Mouse (Mus musculus) heart, embryonic 15.5 days (tissue): ENCODE results near the gene Tbc1d22b. TPM values are rescaled to one million over a fixed set of nuclear protein-coding genes. Genes with fewer than 3 reads are reported as not detected.

Source experiments
- ATAC-seq: fragments of 200-750 bp; cut with Nextera tagmentation; replicated peaks from 2 replicates; pipeline ENCODE4 v1.8.0; 2017; ENCODE audit warnings: low read depth, moderate TSS enrichment; ENCODE audit not compliant: insufficient number of reproducible peaks, insufficient read depth, low FRiP score
- H3K27ac ChIP-seq: fragments of 300-500 bp; sonication (generic); 2 replicates; pipeline ENCODE4 v1.5.1; 2015; ENCODE audit warnings: mild to moderate bottlenecking, inconsistent platforms
- H3K27me3 ChIP-seq: fragments of 300-500 bp; sonication (generic); 2 replicates; pipeline ENCODE4 v1.6.1; 2015; ENCODE audit warnings: inconsistent platforms
- H3K36me3 ChIP-seq: fragments of 300-500 bp; sonication (generic); 2 replicates; pipeline ENCODE4 v1.6.1; 2015; ENCODE audit warnings: mild to moderate bottlenecking, inconsistent platforms
- H3K4me1 ChIP-seq: fragments of 300-500 bp; sonication (generic); replicated peaks from 2 replicates; pipeline ENCODE4 v1.6.1; 2015; ENCODE audit warnings: inconsistent platforms
- H3K4me2 ChIP-seq: fragments of 300-500 bp; sonication (generic); 2 replicates; pipeline ENCODE4 v1.6.1; 2015; ENCODE audit warnings: inconsistent platforms, mild to moderate bottlenecking, moderate library complexity
- H3K4me3 ChIP-seq: fragments of 300-500 bp; sonication (generic); 2 replicates; pipeline ENCODE4 v1.5.1; 2015; ENCODE audit warnings: mild to moderate bottlenecking, inconsistent platforms
- H3K9ac ChIP-seq: fragments of 300-500 bp; sonication (generic); 2 replicates; pipeline ENCODE4 v1.6.1; 2015; ENCODE audit warnings: mild to moderate bottlenecking, inconsistent platforms
- H3K9me3 ChIP-seq: fragments of 300-500 bp; sonication (generic); replicated peaks from 2 replicates; pipeline ENCODE4 v1.6.1; 2016; ENCODE audit warnings: inconsistent platforms
- WGBS: fragments of 180-500 bp; shearing (Covaris S2); methylation state at CpG from one replicate; pipeline ENCODE4 v1.1.7; 2015; ENCODE audit warnings: mixed read lengths; 5-methylcytosine and 5-hydroxymethylcytosine counted together
- polyA plus RNA-seq: library from polyadenylated mRNA; unstranded; fragments of >200 nt; fragmentation: Nextera tagmentation; extraction: Ambion mirVana; gene quantifications from 2 replicates; pipeline ENCODE4 v1.2.1, GENCODE M21; 2015

Tbc1d22b gene
- polyA plus RNA-seq, 1 experiment from 2014 or later, result 8.5 TPM

DNA sequence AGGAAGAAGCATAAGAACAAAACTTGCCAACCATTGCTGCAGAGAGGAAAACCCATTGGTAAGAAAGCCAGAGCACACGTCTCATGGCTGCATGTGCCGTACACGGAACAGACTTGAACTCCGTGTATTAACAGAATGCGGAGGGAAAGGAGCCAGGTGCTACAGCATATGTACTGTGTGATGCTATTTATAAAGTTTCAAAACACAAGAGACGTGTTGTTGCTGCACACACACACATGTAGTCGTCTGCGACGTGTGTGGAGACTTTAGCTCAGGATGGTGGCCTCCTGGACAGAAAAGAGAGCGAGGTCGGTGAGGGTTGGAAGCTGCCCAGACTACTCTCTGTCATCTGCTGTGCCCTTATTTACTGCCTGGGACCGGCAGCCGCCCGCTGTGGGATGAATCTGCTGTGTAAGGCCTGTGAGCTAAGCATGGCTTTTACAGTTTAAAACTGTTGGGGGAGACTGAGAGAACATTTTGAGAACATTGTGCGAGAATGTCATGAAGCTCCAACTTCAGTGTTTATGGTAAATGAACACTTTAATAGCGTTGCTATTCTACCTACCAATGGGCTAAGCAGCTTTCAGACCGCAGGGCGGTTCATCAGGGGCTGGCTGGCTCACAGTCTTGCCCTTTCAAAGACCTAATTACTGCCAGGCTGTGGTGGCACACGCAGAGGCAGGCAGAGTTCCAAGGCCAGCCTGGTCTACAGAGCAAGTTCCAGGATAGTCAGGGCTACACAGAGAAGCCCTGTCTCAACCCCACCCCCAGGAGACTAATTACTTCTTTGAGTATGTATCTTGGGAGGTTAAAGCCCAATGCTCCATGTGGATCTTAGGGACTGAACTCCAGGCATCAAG, 6.5 kb upstream of the Tbc1d22b start:
- Histone ChIP-seq H3K4me3 (no peak overlapping the region), H3K4me1 (no peaks in the 10 kb centered on the region), H3K36me3 (no peaks in the 10 kb centered on the region), H3K27me3 (no peaks in the 10 kb centered on the region), H3K4me2 (no peak overlapping the region), H3K9me3 (no peaks in the 10 kb centered on the region), H3K9ac (no peak overlapping the region), H3K27ac (no peak overlapping the region)
- WGBS, result 83% methylated on average over 19 of the region's 19 CpGs
- no peak for ATAC-seq

DNA sequence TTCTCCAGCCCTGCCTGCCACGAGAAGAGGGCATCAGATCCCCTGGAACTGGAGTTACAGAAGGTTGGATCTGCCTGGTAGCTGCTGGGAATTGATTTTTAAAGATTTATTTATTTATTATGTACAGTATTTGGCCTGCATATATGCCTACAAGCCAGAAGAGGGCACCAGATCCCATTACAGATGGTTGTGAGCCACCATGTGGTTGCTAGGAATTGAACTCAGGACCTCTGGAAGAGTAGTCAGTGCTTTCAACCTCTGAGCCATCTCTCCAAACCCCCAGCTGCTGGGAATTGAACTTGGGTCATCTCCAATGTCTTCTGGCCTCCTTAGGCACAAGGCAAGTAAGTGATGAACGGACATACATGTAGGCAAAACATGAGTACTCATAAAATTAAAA, 5.5 kb upstream of the Tbc1d22b start:
- no peak overlapping the region for H3K4me2 ChIP-seq

DNA sequence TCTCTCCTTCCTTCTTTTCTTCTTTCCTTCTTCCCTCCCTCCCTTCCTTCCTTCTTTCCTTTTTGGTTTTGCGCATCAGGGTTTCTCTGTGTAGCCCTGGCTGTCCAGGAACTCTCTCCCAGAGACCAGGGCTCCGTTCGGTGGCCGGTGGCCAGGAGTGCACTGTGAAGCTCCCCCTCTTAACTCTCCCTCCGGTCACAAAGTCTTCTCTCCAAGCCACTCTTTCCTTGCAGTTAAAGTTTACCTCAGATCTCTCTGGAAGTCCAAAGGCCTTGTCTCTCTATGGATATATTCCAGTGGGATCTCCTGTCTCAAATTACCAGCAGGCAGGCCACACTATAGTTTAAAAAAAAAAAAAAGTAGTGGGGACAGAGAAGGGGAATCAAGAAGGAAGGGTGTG, 4.3 kb upstream of the Tbc1d22b start:
- Histone ChIP-seq H3K9me3 (no peaks in the 10 kb centered on the region), H3K4me1 (peaks cover 5% of the 10 kb centered on the region), H3K4me3 (no peak overlapping the region), H3K27ac (no peak overlapping the region), H3K9ac (no peak overlapping the region), H3K27me3 (no peaks in the 10 kb centered on the region), H3K36me3 (no peaks in the 10 kb centered on the region), H3K4me2 (no peak overlapping the region)
- ATAC-seq, result no peak
- WGBS, result 87% methylated on average over 5 of the region's 5 CpGs

More for the DNA sequence above, 5.5 kb upstream of the Tbc1d22b start:
- no peak for ATAC-seq
- no peak overlapping the region for H3K9ac ChIP-seq
- H3K36me3 ChIP-seq, result no peaks in the 10 kb centered on the region
- H3K27me3 ChIP-seq, result no peaks in the 10 kb centered on the region
- no peaks in the 10 kb centered on the region for H3K4me1 ChIP-seq
- 75% methylated on average over 2 of the region's 2 CpGs for WGBS
- no peak overlapping the region for H3K4me3 ChIP-seq
- no peaks in the 10 kb centered on the region for H3K9me3 ChIP-seq
- H3K27ac ChIP-seq, result no peak overlapping the region

DNA sequence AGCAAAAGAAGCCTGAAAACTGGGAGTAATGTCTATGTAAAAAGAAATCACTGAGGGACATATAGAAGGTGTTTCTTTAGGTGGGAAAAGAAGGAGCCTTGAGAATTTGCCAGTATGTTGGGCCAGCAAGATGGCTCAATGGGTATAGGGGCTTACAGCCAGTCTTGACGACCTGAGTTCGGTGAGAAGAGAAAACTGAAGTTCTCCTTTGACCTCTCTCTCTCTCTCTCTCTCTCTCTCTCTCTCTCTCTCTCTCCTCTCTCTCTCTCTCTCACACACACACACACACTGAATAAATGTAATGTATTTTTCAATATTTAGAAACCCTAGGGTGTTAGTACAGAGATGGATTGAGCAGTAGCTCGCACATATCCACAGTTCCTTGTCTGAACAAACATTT, 1.1 kb upstream of the Tbc1d22b start:
- no peak for ATAC-seq
- no peak overlapping the region for H3K4me3 ChIP-seq
- no peak overlapping the region for H3K4me2 ChIP-seq
- no peaks in the 10 kb centered on the region for H3K27me3 ChIP-seq
- H3K36me3 ChIP-seq, result no peaks in the 10 kb centered on the region
- no peaks in the 10 kb centered on the region for H3K9me3 ChIP-seq
- peaks cover 21% of the 10 kb centered on the region for H3K4me1 ChIP-seq
- no peak overlapping the region for H3K27ac ChIP-seq
- H3K9ac ChIP-seq, result no peak overlapping the region
- WGBS, result 56% methylated on average over 3 of the region's 3 CpGs

DNA sequence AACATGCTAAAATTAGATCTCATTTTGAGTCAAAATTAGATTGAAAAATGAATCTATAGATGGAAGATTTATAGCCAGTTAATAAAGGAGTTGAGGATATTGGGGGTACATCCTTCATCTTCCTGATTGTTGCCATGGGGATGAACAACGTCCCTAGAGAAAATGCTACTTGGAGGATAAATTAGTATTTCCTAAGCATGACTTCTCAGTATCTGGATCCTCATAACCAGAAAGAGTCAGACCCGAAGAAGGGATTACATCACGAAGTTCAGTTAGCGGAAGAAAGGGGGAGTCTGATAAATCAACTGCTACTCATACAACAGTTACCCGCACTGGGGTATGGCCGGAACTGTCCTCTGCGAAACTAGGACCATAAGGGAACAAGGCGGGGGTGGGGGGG, 591 bp upstream of the Tbc1d22b start:
- H3K27ac ChIP-seq, result no peak overlapping the region
- no peaks in the 10 kb centered on the region for H3K27me3 ChIP-seq
- ATAC-seq, result no peak
- H3K9ac ChIP-seq, result no peak overlapping the region
- H3K4me1 ChIP-seq, result peaks cover 21% of the 10 kb centered on the region
- WGBS, result 35% methylated on average over 8 of the region's 8 CpGs
- peak overlapping the region; percentile 92 for H3K4me2 ChIP-seq
- H3K9me3 ChIP-seq, result no peaks in the 10 kb centered on the region
- H3K4me3 ChIP-seq, result no peak overlapping the region
- no peaks in the 10 kb centered on the region for H3K36me3 ChIP-seq

DNA sequence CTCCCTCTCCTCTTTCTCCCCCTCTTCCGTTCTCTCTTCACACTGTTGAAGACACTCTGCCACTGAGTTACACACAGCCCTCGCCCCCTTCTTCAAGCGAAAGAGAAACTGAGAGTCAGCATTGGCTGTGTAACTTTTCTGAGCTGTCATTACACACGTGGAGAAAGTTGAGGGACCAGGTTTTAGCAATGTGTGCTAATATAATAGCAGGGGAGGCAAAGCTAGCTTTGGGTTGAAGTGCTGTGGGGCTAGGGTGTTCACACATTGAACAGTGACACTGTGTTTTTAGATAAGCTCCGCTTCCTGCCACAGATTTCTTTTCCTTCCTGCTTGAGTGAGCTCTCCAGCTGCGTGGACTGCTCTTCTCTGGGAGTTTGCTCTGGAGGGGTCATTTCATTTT, 1.4 kb downstream of the Tbc1d22b start:
- H3K27ac ChIP-seq, result peak overlapping the region; percentile 73; the same call in 1 of the 2 replicates
- no peaks in the 10 kb centered on the region for H3K27me3 ChIP-seq
- H3K4me1 ChIP-seq, result peaks cover 22% of the 10 kb centered on the region
- H3K9me3 ChIP-seq, result no peaks in the 10 kb centered on the region
- peak overlapping the region; percentile 91 for H3K4me3 ChIP-seq
- no peak overlapping the region for H3K9ac ChIP-seq
- H3K36me3 ChIP-seq, result no peaks in the 10 kb centered on the region
- peak overlapping the region; percentile 92 for H3K4me2 ChIP-seq
- ATAC-seq, result no peak
- WGBS, result 29% methylated on average over 6 of the region's 6 CpGs

DNA sequence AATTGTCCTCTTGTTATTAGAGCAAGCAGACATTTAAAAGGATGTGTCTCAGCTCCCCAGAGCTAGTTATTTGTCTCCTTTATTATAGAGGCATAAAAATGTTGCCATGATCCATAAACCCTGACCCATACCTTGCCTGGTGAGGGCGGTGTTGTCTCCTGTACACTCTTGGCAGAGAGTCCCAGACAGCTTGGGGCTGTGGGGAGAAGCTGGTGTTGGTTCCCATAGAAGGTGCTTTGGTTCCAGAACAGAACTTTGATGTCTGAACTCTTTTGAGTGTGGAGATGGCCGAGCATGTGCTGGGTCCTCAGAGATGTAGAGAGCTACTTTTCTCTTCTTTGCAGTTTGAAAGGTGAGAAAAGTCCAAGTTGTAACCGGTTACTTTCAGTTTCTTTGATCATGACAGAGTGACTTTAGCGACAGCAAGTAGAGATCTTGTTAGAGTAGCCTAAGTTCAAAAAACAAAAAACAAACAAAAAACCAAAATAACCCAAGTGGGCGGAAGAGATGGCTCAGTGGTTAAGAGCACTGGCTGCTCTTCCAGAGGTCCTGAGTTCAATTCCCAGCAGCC, 2.7 kb downstream of the Tbc1d22b start, which contains the start of gene Tmem217:
TSS of gene Tmem217 (minus strand) at position 224 of the 571 bp plus-strand sequence.
- Histone ChIP-seq H3K27ac (peak within 1 kb of the TSS; percentile 73; the same call in 1 of the 2 replicates), H3K36me3 (no peaks in the 10 kb centered on the region), H3K9ac (no peak within 1 kb of the TSS), H3K4me2 (peak within 1 kb of the TSS; percentile 92; the same call in 1 of the 2 replicates), H3K4me3 (peak within 1 kb of the TSS; percentile 91; the same call in 1 of the 2 replicates), H3K4me1 (peaks cover 32% of the 10 kb centered on the region), H3K9me3 (no peaks in the 10 kb centered on the region), H3K27me3 (no peaks in the 10 kb centered on the region)
- 82% methylated on average over 5 of the region's 5 CpGs for WGBS
- no peak for ATAC-seq

DNA sequence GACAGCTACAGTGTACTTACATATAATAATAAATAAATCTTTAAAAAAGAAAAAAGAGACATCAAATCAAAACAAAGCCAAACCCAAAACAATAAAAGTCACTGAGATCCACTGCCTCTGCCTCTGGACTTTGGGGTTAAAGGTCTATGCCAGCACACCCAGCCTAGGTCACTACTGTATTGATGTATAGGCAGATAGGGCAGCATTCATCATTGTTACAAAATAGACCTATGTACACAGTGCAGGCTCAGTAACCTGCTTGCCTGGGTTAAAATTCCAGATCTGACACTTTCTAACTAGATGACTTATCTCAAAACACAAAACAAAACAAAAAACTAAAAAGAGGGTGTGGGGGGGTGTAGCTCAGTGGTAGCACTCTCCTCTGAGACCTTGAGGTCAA, 4.6 kb downstream of the Tbc1d22b start:
- no peak for ATAC-seq

DNA sequence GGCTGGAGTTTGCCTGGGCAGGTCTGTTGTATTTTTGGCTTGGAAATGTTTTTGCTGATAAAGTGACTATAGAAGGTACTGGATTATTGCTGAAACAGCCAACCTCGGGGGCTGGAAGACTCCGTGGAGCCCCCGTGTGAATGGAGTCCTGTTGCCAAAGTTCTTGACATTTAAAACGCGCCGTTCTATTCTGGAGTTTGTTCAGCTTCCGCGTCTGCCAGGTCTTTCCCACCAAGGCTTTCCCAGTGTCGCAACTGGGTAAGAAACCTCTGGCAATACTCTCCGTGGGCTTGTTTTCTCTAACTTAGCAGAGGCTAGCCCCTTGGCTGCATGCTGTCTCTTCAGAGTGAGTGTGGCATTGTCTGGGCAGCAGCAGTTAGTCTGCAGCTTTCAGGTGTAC, 6.9 kb downstream of the Tbc1d22b start:
- Histone ChIP-seq H3K4me3 (no peak overlapping the region), H3K4me2 (no peak overlapping the region), H3K9ac (no peak overlapping the region), H3K36me3 (peaks cover 3% of the 10 kb centered on the region; the same call in 1 of the 2 replicates), H3K27ac (peak overlapping the region; percentile 48; the same call in 1 of the 2 replicates), H3K4me1 (peaks cover 15% of the 10 kb centered on the region), H3K27me3 (no peaks in the 10 kb centered on the region), H3K9me3 (no peaks in the 10 kb centered on the region)
- no peak for ATAC-seq
- WGBS, result 50% methylated on average over 10 of the region's 10 CpGs

More for the DNA sequence above, 4.6 kb downstream of the Tbc1d22b start:
- no peak overlapping the region for H3K27ac ChIP-seq
- no peaks in the 10 kb centered on the region for H3K9me3 ChIP-seq
- no peak overlapping the region for H3K4me2 ChIP-seq
- H3K36me3 ChIP-seq, result no peaks in the 10 kb centered on the region
- no peaks in the 10 kb centered on the region for H3K27me3 ChIP-seq
- no peak overlapping the region for H3K9ac ChIP-seq
- peaks cover 32% of the 10 kb centered on the region for H3K4me1 ChIP-seq
- no peak overlapping the region for H3K4me3 ChIP-seq

DNA sequence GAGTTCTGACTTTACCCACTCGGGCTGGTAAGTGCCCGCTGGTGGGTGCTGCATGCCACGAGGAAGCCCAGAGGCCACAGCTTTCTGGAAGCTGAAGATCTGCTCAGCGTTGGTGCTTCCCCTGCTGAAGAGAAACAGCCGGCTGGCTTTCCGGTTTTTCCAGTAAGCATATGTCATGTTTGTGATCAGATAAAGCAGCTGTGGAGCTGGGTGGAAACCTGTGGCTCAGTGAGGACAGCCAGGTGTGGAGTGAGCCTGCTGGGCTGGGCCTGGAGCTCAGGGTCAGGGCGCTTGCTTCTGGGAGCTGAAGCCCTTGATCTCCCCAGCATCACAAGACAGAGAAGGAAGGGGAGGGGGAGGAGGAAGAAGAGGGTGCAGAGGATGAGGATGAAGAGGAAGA, 7.3 kb downstream of the Tbc1d22b start:
- no peak for ATAC-seq
- H3K4me2 ChIP-seq, result no peak overlapping the region
- no peaks in the 10 kb centered on the region for H3K27me3 ChIP-seq
- H3K4me1 ChIP-seq, result peaks cover 11% of the 10 kb centered on the region
- no peak overlapping the region for H3K9ac ChIP-seq
- H3K9me3 ChIP-seq, result no peaks in the 10 kb centered on the region
- H3K27ac ChIP-seq, result peak overlapping the region; percentile 48; the same call in 1 of the 2 replicates
- no peak overlapping the region for H3K4me3 ChIP-seq
- 62% methylated on average over 7 of the region's 7 CpGs for WGBS
- peaks cover 3% of the 10 kb centered on the region; the same call in 1 of the 2 replicates for H3K36me3 ChIP-seq

DNA sequence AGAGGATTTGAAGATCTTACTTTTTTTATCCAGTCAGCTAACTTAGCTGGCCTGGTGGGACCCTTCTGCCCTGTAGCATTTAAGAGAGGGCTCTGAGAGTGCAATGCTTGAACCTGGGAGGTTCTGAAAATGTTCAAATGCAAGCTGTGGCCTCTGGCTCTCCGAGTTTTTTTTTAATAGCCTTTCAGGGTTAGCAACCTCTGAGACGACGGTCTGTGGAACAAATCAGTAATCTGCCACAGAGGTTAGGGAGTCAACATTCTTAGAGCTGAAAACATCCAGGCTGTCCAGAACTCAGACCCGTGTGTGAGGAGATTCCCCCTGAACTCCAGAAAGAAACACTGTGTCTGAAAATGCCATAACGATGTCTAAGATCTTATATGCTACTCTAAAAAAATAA, 8.9 kb downstream of the Tbc1d22b start:
- Histone ChIP-seq H3K4me3 (no peak overlapping the region), H3K4me2 (no peak overlapping the region), H3K27me3 (no peaks in the 10 kb centered on the region), H3K9me3 (no peaks in the 10 kb centered on the region), H3K4me1 (peaks cover 11% of the 10 kb centered on the region), H3K9ac (no peak overlapping the region), H3K27ac (no peak overlapping the region), H3K36me3 (peaks cover 3% of the 10 kb centered on the region; the same call in 1 of the 2 replicates)
- ATAC-seq, result no peak
- 68% methylated on average over 5 of the region's 5 CpGs for WGBS
